Mouse (Mus musculus) neural tube, embryonic 10.5 days (tissue): ENCODE results near the gene Rftn1.

ENCODE experiments used
- DNase-seq: peaks from one replicate; pipeline ENCODE4 v3.0.0-alpha.2; 2017; ENCODE audit warnings: low spot score; ENCODE audit errors: extremely low spot score

Rftn1 gene

DNA sequence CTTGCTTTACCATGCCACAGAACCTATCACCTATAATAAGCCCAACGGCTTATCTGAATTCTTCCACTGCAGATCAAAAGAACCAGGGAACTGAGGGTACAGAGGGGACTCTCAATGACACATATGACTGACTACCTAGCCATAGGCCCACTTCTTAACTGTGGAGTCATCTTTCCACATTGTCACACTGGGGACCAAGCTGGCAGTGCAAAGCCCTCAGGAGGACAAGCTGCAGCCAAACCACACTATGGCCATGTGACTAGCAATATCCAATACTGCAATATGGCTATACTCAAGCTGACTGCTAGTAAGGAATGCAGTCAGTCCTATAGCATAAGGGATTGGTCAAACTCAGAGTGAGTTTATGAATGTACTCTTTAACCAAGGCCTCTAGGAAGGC lies 164.8 kb downstream of the Rftn1 start:
- DNase-seq, result no peak

DNA sequence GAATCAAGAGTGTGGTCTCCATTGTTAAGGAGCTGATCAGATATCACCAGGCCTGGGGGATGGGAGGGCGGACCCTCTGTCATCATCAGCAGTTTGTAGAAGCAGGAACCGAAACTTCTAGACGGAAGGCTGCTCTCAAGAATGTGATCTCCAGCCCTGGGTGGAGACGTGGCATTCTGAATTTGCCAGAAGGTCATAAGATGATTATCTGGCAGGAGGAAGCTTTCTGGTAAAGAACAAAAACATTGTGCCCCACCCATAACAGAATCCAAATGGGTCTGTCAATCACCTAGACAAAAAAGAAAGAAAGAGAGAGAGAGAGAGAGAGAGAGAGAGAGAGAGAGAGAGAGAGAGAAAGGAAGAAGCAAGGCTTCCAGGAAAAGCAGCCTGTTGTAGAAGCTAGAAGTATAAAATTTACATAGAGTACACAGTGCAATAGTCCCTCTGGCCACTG lies 165.3 kb downstream of the Rftn1 start:
- no peak for DNase-seq

DNA sequence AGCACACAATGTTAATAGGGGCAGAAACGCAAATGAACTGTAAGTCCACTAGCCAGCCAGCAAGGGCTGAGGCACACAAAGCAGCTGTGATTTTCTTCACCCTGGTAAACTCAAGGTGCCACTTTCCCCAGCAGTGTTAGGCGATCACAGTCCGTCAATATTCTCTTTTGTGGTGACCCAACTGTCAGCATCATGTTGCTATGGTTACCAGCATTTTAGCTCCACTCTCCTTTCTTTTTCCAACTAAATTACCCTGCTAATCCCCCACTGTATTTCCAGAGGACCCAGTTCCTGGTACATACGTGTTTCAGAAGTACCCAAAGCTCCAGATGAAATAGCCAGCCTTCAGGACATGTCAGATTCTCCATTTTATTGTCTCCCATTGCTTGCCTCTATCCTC lies 169.1 kb downstream of the Rftn1 start:
- DNase-seq, result no peak

DNA sequence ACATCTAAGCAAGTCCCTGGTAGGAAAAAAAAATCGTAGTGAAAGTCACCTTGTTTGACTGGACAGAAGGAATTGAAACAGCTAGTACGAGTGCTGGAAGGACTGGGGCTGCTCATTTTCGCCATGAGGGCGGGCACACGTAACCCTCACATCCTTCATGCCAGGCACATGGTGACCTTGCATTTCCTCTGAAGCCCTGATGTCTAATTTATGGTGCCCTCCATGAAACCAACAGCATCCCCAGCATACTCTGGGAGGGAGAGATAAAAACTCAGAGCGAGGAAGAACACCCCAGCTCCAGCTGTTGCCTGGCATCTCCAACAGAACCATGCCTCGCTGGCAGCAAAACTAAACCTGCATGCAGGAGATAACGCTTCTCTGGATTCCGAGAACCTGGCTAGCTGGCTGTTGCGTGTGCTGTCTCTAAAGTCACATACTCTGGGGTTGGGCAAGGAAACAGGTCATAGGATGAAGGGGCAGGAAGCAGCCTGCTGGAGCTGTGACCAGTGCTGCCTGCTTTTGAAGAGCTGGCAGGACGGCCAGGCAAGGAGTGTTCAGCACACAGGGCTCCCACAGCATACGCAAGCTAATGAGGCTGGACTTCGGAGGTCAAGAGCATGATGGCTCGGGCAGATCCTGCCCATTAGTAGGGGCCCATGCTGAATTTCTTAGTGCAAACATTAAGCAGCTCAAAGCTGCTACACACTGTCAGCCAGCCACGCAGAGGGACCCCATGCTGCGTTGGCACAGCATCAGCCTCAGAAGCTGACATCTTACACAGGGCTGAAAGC lies 170.1 kb downstream of the Rftn1 start:
- no peak for DNase-seq

DNA sequence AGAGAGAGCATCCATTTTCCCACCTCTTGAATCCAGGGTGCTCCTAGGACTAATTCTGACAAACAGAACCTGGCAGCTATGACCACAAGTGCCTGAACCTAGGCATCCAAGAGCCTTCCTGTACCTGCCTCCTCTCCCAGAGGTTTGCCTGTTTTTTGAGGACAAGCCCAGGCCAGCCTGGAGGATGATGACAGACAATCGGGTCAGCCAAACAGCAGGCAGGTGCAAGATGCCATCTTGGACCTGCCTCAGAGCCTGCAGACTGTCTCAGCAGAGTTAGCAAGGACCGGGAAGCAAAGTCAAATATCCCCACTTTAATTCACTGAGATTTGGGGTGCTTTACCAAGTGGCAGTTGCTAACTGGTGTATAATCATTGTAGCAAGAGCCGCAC lies 170.7 kb downstream of the Rftn1 start:
- DNase-seq, result no peak

DNA sequence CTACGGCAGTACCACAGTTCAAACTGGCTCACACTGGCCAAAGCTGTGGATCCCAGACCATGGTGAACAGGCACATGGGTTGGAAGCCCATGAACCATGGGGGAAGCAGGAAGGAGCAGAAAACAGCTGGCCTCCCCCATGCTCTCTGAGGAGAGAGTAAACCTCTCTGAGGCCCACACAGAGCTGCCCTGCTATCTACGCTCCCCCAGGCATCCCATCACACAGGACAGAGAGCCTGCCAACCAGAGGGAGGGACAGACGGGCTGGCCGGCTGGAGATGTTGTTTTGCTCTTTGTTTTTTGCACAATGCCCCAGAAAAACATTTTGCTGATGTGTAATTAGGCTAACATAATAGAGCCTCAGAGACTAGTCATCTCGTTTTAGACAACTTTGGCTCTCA lies 171.4 kb downstream of the Rftn1 start:
- no peak for DNase-seq

DNA sequence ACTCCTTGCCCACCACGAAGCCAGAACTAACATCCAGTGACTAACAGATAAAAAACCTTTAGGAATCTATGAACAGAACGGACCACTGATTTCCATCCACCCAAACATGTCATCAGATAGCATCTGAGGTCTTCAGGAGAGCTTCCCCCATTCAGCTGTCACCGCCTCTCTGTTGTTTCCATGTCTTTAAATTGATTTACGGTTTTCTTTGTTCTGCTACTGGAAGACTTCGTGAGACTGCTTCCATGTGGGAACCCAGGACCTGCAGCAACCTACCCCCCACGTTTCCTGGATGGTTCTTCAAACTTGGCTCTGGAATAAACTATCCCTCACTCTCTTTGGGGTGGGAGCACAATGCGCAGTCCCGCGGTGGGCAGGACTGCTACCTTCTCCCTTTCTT lies 175.8 kb downstream of the Rftn1 start:
- DNase-seq, result no peak

DNA sequence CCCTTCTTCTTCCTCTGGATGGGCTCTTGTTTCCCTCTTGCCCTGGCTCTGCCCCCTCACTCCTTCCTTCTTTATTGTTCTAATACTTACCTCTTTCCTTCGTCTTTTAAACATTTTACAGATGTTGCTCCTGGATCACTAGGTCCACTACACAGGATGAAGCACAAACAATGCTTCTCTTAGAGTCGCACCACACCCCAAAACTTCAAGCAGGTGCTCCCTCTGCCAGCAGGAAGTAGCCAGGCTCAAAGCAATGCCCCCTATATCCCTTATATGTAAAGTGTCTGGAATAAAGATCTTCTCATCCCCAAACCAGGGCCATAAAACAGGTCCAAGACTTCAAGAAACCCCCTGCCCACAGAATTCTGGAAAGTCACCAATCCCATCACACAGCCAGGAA lies 176.6 kb downstream of the Rftn1 start:
- DNase-seq, result no peak

DNA sequence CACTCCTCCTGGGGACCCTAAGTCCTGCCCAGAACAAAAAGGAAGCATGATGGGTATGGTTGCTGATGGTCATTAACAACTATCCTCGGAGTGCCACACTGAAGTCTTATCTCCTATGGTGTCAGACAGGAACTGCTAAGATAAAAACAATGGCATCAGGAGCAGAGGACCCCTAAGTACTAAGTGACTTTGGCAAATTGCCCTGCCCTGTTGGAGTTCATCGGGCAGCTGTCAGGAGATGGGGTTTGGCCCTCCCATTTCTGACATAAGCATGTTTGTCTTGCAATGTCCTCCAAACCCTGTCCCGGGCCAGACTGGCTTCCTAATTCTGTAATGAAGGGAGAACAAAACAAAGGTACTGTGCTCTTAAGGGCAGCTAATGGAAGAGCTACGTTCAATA lies 180.4 kb downstream of the Rftn1 start:
- no peak for DNase-seq

DNA sequence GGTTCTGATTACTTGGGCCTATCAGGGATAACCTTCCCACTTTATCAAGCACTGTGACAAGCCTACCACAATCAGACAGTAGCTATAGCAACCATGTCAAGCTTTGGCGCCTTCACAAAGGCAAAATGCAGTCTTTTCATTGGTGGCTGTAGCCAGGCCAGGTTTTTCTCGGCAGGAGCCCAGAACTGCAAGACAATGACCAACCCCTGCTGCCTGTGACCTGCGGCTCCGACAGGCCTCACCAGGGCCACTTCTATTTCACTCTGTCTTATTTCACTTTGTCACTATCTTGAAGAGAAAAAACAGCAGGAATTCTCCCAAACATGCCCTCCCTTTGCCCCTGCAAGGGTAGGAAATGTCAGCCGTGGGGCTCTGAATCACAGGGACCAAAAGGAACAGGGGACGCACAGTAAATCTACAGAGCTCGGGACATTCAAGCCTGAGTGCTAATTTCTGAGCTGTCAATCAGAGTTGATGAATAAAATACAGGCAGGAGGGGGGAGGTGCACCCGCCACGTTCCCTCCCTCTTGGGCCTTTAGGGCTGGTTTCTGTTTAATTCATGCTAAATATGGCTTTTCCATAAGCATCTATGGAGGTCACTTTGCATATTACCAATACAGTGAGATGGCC lies 183.6 kb downstream of the Rftn1 start:
- peak; percentile 66 for DNase-seq

DNA sequence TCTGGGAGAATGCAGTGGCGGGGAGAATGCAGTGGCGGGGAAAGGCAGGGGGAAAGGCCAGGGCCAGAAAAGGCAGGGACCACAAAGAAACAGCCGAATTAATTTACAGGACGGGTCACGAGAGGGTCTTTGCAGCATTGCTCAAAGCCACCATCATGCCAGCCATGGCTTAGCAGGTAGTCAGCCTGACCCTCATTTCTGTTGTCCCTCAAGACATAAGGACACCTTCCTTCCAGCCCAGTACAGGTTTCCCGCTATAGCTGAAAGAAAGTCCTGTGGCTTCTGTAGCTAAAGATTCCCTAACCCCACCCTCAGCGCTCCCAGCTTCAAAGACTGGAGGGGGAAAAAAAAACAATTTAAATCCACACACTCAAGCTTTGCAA lies 184.1 kb downstream of the Rftn1 start:
- peak; percentile 39 for DNase-seq

DNA sequence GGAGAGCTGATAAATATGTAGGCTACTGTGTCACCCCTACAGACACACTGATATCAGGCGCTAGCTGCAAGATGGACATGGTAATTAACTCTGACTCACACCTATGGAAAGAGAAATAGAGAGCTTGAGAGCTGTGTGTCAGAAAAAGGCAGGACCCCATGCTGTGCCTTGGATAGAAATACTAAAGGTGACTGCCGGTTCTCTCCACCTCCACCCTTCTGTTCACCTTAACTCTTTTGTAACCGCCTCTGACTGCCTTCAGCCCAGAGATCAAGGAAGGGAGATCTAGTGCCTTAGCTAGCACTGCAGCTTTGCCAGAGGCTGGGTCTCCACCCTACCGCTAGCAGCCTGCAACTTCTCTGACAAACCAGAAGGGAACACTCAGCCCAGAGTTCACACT lies 187.3 kb downstream of the Rftn1 start:
- DNase-seq, result no peak

DNA sequence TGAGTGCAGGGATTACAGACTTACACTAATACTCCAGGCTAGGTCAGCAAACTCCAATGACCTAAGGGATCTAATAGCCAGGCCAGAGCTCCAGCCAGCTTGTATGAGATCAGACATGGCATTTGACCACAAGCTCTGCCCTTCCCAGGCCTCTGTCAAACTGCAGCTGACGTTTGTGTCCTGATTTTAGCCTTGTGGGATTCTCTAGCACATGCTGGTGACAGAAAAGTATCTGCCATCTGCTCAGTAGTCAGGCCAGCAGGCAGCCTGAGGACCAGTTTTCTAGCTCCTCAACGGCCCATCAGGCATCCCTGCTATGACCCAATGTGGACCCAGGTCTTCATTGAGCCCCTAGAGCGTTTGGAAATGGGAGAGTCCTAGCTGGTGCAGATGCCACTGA lies 188.3 kb downstream of the Rftn1 start:
- DNase-seq, result no peak

DNA sequence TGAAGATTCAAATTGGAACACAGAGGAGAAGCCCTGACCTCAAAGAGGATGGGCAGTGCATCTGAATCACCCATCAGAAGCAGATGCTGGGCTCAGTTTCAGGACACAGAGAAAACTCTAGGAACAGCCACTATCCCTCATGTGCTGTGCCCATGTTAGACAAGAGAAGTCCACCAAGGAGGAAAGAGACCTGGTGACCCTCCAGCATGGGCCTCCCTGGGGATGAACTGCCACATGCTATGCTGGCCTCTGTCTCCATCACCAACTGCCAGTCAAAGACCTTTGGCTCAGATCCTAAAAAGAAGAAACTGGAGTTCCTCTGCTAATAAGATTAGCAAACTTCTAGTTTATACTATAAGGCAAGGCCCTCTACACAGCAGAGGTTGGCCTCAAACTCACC lies 188.7 kb downstream of the Rftn1 start:
- DNase-seq, result no peak

DNA sequence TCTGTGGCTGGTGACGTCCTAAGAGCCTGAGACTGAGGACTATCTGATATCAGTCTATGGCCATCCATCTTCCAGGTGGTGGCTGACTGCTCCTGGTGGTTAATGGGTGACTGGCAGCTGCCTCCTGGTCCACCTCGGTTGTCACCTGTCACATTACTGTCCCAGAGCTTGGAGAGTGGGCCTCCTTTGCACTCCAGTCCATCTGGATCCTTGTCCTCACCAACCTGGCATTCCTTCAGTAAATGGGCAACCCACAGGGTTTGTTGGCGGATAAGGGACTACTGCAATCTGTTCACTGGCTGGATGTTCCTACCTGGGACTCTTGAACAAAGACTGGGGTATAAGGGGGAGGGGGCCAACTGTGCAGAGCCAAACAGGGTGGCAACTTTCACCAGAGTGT lies 189.9 kb downstream of the Rftn1 start:
- no peak for DNase-seq

DNA sequence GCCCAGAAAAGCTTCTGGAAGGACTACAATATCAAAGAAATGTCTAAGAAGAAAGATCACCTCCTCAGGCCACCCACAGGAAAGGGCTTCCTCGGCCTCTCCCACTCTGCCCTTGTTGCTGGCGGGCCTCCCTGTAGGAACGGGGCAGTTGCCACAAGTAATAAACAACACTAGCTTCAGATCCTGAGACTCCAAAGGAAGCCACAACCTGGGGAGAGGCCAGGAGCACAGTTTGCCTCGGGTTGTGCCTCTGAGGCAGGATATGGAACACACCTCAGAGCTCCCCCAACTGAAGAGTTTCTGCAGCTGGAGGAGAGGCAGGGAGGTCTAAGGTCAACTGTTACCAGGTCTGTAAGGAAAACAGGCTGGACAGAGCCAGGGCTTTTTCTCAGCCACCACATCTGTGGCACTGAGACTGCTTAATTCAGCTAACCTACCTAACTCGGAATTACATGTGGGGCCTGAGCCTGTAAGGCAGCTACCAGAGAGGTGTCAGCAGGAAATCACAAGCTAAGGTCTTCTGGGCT lies 193.8 kb downstream of the Rftn1 start:
- DNase-seq, result no peak

DNA sequence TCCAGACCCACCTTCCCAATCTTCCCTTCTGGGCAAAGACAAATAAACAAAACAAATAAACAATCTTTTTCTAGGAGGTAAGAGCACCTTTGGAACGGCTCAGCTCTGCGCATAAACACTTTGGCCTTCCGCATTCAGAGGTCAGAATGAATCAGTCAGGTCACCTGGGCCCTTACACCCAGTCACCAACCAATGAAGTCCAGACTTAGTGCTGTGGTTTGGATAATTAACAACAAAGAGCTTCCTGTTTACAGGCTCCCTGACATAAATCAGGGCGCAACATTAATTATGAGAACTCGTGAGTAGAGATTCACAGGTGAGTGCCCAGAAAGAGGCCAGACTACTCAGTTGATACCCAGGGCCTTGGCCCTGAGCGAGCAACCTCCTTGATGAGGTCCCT lies 194.4 kb downstream of the Rftn1 start:
- DNase-seq, result no peak

DNA sequence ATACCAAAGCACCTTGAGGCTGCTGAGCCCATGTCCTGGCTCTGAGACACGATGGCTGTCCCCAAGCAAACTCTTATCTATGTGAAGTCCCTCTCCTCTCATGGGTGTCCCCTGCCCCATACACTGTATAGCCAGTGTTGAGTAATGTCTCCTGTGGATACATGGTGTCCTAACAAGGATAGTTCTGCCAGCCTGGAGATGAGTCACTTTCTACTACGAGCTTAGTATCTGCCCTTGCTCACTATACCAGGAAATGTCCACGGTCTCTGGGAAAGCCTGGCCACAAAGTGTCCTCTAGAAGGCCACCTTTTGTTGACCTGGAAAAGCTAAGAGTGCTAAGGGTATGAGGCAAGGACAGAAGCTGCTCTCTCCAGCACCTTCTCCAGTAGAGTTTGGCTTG lies 195.2 kb downstream of the Rftn1 start:
- no peak for DNase-seq

DNA sequence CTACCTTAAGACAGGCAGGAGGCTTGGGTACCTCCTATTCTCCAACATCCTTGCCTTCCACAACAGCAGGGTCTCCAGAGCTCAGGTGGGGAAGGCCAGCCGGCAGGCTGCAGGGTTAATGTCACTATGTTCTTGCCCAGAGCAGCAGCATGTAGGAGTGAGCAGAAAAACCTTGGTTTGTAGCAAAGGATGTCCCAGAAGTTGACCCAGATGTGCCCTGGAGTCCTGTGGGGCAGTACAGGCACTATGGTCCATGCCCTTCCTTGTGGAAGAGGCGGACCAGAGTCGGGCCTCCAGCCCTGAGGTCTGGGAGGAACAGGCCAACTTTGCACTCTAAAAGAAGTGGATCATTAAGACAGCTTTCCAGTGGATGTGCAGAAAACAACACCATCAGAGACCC lies 196.8 kb downstream of the Rftn1 start:
- no peak for DNase-seq

DNA sequence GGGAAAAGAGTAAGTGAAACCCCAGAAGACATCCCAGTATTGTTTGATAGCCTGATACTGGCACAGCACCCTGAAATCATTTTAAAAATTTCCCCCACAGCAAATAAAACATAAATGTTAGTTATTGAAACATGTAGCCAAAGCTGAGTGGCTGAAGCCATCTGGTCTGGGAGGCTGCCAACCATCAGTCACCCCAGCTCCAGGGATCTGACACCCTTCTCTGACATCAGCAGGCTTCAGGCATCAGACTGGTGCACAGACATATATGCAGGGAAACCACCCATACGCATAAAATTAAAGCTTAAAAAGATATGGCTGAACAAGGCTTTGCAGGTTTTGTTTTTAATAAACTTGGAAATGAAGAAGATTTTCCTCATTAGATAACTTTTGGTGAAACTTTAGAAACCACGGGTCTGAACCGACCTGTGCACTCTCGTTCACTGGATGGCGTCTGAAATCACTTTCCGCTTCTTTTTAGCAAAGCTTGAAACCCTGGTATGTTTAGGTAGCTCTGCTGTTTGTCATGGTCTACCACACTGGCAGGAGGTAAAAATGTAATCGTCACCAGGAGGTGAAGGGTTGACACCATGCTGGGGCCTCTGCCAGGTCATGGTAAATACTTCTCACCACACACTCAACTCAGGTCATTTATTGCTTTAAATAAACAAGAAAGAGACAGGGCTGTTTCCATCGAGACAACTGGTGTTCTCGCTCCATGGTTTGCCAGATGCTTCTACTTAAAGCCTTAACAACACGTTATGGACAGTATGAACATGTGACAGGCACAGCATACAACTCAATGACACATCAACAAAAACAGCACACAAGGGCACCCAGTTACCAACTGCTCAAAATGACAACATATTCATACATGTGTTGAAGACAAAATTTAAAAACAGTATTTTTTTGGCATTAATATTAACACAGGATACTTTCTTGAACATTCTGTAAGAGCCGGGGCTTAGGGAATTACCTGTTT lies 197.6 kb downstream of the Rftn1 start:
- no peak for DNase-seq

DNA sequence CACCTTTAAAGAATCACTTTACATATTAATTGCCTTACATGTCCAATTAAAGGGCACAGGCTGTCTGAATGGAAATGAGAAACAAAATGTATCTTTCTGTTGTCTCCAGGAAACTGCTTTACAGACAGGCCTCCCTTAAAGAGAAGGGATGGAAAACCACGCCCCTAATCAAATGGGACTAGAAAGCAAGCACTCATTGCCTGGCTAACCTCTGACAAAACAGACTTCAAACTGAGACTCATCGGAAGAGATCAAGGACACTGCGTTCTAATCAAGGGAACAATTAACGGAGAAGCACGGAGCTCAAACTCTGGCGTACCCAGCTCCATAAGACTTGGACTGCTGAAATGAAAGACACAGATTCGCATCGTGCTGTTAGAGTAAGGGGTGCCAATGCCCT lies 200.9 kb downstream of the Rftn1 start:
- DNase-seq, result no peak

DNA sequence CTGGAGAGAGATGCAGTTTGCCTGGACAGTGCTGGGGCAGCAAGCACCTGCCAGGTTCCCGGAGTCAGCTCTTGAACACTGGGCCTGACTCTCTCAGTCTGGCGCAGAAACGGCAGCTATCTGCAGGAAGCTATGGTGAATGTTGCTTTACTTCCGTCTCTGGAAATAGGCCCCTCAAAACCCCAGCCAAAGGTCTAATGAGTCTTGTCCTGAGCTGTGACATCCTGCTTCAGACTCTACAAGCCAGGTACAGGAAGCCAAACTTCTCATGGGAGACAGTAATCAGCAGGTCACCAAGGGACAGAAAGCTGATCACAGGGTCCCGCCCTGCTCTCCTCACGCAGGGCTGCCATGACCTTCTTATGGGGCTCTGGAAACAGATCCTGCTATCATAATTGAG lies 203.4 kb downstream of the Rftn1 start:
- no peak for DNase-seq
